Mouse (Mus musculus): ENCODE data around the gene Alox12b. TPM values are rescaled to one million over a fixed set of nuclear protein-coding genes. Genes with fewer than 3 reads are reported as not detected.

Gene Alox12b
- not detected in 2 replicates for polyA plus RNA-seq (2014; fragmentation: Nextera tagmentation; extraction: Ambion mirVana)

- ATAC-seq (ENCODE audit: low FRiP score) (peak; percentile 50; the same call in 1 of the 2 replicates), DNase-seq (ENCODE audit: low spot score, missing footprints) (peak; percentile 89)
- 3% methylated on average over 18 of the region's 18 CpGs for WGBS
- peaks cover 8% of the 10 kb centered on the region; the same call in 1 of the 2 replicates for H3K27me3 ChIP-seq (ENCODE audit: control insufficient read depth, insufficient read depth, low read length)
- no peak within 1 kb of the TSS for H3K27ac ChIP-seq (ENCODE audit: low read depth, low read length)
- no peak within 1 kb of the TSS for H3K9ac ChIP-seq (ENCODE audit: low read length)
- no peaks in the 10 kb centered on the region for H3K36me3 ChIP-seq (ENCODE audit: control insufficient read depth, insufficient read depth, low read length)
- H3K9me3 ChIP-seq (ENCODE audit: control insufficient read depth, low read length), result no peaks in the 10 kb centered on the region
- peak within 1 kb of the TSS; percentile 19 for H3K4me3 ChIP-seq (ENCODE audit: low read depth, low read length)
- H3K4me1 ChIP-seq (ENCODE audit: control insufficient read depth, insufficient read depth, low read length), result peaks cover 7% of the 10 kb centered on the region; the same call in 1 of the 2 replicates
- H3K4me2 ChIP-seq, result peak within 1 kb of the TSS; percentile 33
These were observed at the start of gene Alox12b for GRCm38 (mm10) chr11:69156800-69157199. Gene Alox12b (plus strand): TSS chr11:69156989.

- 93% methylated on average over 11 of the region's 11 CpGs for WGBS
- Histone ChIP-seq H3K4me2 (no peak overlapping the region), H3K27ac (ENCODE audit: low read depth, low read length) (no peak overlapping the region), H3K36me3 (ENCODE audit: control insufficient read depth, insufficient read depth, low read length) (peaks cover 14% of the 10 kb centered on the region), H3K9ac (ENCODE audit: low read length) (no peak overlapping the region), H3K27me3 (ENCODE audit: control insufficient read depth, insufficient read depth, low read length) (no peaks in the 10 kb centered on the region), H3K4me1 (ENCODE audit: control insufficient read depth, insufficient read depth, low read length) (peaks cover 6% of the 10 kb centered on the region), H3K9me3 (ENCODE audit: control insufficient read depth, low read length) (no peaks in the 10 kb centered on the region), H3K4me3 (ENCODE audit: low read depth, low read length) (no peak overlapping the region)
- ATAC-seq (ENCODE audit: low FRiP score) (no peak), DNase-seq (ENCODE audit: low spot score, missing footprints) (no peak)
These were observed 49.1 kb upstream of the Alox12b start for GRCm38 (mm10) chr11:69107676-69108075.

GRCm38 (mm10) chr11:69108223-69108622, 48.6 kb upstream of the Alox12b start:
- Histone ChIP-seq H3K4me3 (ENCODE audit: low read depth, low read length) (no peak overlapping the region), H3K9ac (ENCODE audit: low read length) (no peak overlapping the region), H3K4me1 (ENCODE audit: control insufficient read depth, insufficient read depth, low read length) (peaks cover 6% of the 10 kb centered on the region), H3K4me2 (no peak overlapping the region), H3K36me3 (ENCODE audit: control insufficient read depth, insufficient read depth, low read length) (peaks cover 14% of the 10 kb centered on the region), H3K9me3 (ENCODE audit: control insufficient read depth, low read length) (no peaks in the 10 kb centered on the region), H3K27me3 (ENCODE audit: control insufficient read depth, insufficient read depth, low read length) (no peaks in the 10 kb centered on the region), H3K27ac (ENCODE audit: low read depth, low read length) (no peak overlapping the region)
- no peak for DNase-seq (ENCODE audit: low spot score, missing footprints)
- 87% methylated on average over 9 of the region's 9 CpGs for WGBS
- ATAC-seq (ENCODE audit: low FRiP score), result no peak

GRCm38 (mm10) chr11:69109032-69109900, 47.5 kb upstream of the Alox12b start:
- Histone ChIP-seq H3K27ac (ENCODE audit: low read depth, low read length) (no peak overlapping the region), H3K36me3 (ENCODE audit: control insufficient read depth, insufficient read depth, low read length) (peaks cover 12% of the 10 kb centered on the region), H3K9me3 (ENCODE audit: control insufficient read depth, low read length) (no peaks in the 10 kb centered on the region), H3K4me1 (ENCODE audit: control insufficient read depth, insufficient read depth, low read length) (peaks cover 6% of the 10 kb centered on the region), H3K9ac (ENCODE audit: low read length) (no peak overlapping the region), H3K4me3 (ENCODE audit: low read depth, low read length) (no peak overlapping the region), H3K27me3 (ENCODE audit: control insufficient read depth, insufficient read depth, low read length) (no peaks in the 10 kb centered on the region), H3K4me2 (no peak overlapping the region)
- DNase-seq (ENCODE audit: low spot score, missing footprints), result no peak
- ATAC-seq (ENCODE audit: low FRiP score), result no peak
- 83% methylated on average over 13 of the region's 13 CpGs for WGBS

- Histone ChIP-seq H3K27ac (ENCODE audit: low read depth, low read length) (no peak overlapping the region), H3K9ac (ENCODE audit: low read length) (peak overlapping the region; percentile 56; the same call in 1 of the 2 replicates), H3K27me3 (ENCODE audit: control insufficient read depth, insufficient read depth, low read length) (peaks cover 1% of the 10 kb centered on the region; the same call in 1 of the 2 replicates), H3K4me1 (ENCODE audit: control insufficient read depth, insufficient read depth, low read length) (peaks cover 6% of the 10 kb centered on the region), H3K9me3 (ENCODE audit: control insufficient read depth, low read length) (no peaks in the 10 kb centered on the region), H3K4me2 (peak overlapping the region; percentile 55), H3K4me3 (ENCODE audit: low read depth, low read length) (peak overlapping the region; percentile 45), H3K36me3 (ENCODE audit: control insufficient read depth, insufficient read depth, low read length) (peaks cover 10% of the 10 kb centered on the region)
- DNase-seq (ENCODE audit: low spot score, missing footprints), result peak; percentile 100
- ATAC-seq (ENCODE audit: low FRiP score), result peak; percentile 59; the same call in 1 of the 2 replicates
- under 1% methylated on average over 30 of the region's 30 CpGs for WGBS
These were observed 46.3 kb upstream of the Alox12b start for GRCm38 (mm10) chr11:69110319-69111046.

GRCm38 (mm10) chr11:69111051-69111810, 45.6 kb upstream of the Alox12b start:
- H3K27me3 ChIP-seq (ENCODE audit: control insufficient read depth, insufficient read depth, low read length), result peaks cover 2% of the 10 kb centered on the region
- peak overlapping the region; percentile 56 for H3K9ac ChIP-seq (ENCODE audit: low read length)
- 7% methylated on average over 21 of the region's 21 CpGs for whole genome bisulfite sequencing
- no peaks in the 10 kb centered on the region for H3K9me3 ChIP-seq (ENCODE audit: control insufficient read depth, low read length)
- H3K4me1 ChIP-seq (ENCODE audit: control insufficient read depth, insufficient read depth, low read length), result peaks cover 6% of the 10 kb centered on the region
- H3K4me2 ChIP-seq, result peak overlapping the region; percentile 55
- DNase-seq (ENCODE audit: low spot score, missing footprints) (peak; percentile 95), ATAC-seq (ENCODE audit: low FRiP score) (0 out of 2 replicates have a peak, but pooled peaks have one; percentile 46)
- H3K4me3 ChIP-seq (ENCODE audit: low read depth, low read length), result peak overlapping the region; percentile 45
- no peak overlapping the region for H3K27ac ChIP-seq (ENCODE audit: low read depth, low read length)
- peaks cover 5% of the 10 kb centered on the region; the same call in 1 of the 2 replicates for H3K36me3 ChIP-seq (ENCODE audit: control insufficient read depth, insufficient read depth, low read length)

- Histone ChIP-seq H3K4me1 (ENCODE audit: control insufficient read depth, insufficient read depth, low read length) (peaks cover 6% of the 10 kb centered on the region), H3K4me3 (ENCODE audit: low read depth, low read length) (peak overlapping the region; percentile 45; the same call in 1 of the 2 replicates), H3K9ac (ENCODE audit: low read length) (no peak overlapping the region), H3K4me2 (no peak overlapping the region; the same call in 1 of the 2 replicates), H3K27ac (ENCODE audit: low read depth, low read length) (no peak overlapping the region), H3K9me3 (ENCODE audit: control insufficient read depth, low read length) (no peaks in the 10 kb centered on the region), H3K36me3 (ENCODE audit: control insufficient read depth, insufficient read depth, low read length) (peaks cover 5% of the 10 kb centered on the region; the same call in 1 of the 2 replicates), H3K27me3 (ENCODE audit: control insufficient read depth, insufficient read depth, low read length) (peaks cover 2% of the 10 kb centered on the region)
- WGBS, result 61% methylated on average over 4 of the region's 4 CpGs
- ATAC-seq (ENCODE audit: low FRiP score) (no peak), DNase-seq (ENCODE audit: low spot score, missing footprints) (peak; percentile 82)
These were observed 44.9 kb upstream of the Alox12b start for GRCm38 (mm10) chr11:69111865-69112264.

GRCm38 (mm10) chr11:69114018-69114417, 42.8 kb upstream of the Alox12b start:
- Histone ChIP-seq H3K4me2 (no peak overlapping the region), H3K36me3 (ENCODE audit: control insufficient read depth, insufficient read depth, low read length) (no peaks in the 10 kb centered on the region), H3K27me3 (ENCODE audit: control insufficient read depth, insufficient read depth, low read length) (peaks cover 2% of the 10 kb centered on the region), H3K9me3 (ENCODE audit: control insufficient read depth, low read length) (no peaks in the 10 kb centered on the region), H3K4me3 (ENCODE audit: low read depth, low read length) (no peak overlapping the region), H3K4me1 (ENCODE audit: control insufficient read depth, insufficient read depth, low read length) (peaks cover 12% of the 10 kb centered on the region), H3K27ac (ENCODE audit: low read depth, low read length) (no peak overlapping the region), H3K9ac (ENCODE audit: low read length) (no peak overlapping the region)
- DNase-seq (ENCODE audit: low spot score, missing footprints) (no peak), ATAC-seq (ENCODE audit: low FRiP score) (no peak)
- 80% methylated on average over 3 of the region's 3 CpGs for WGBS
